Mouse (Mus musculus) heart, embryonic 10.5 days (tissue): ENCODE results near the gene Olfr1048. TPM values are rescaled to one million over a fixed set of nuclear protein-coding genes. Genes with fewer than 3 reads are reported as not detected.
"Not testable (repeated sequence)": the region's sequence is repeated elsewhere in the genome, so short reads cannot be mapped to it uniquely, and the experiment has no call there.

ENCODE experiments used
- DNase-seq: peaks from one replicate; pipeline ENCODE4 v3.0.0-alpha.2; 2017; ENCODE audit warnings: low spot score
- H3K27ac ChIP-seq: fragments of 300-500 bp; sonication (generic); 2 replicates; pipeline ENCODE4 v1.5.1; 2016; ENCODE audit warnings: mild to moderate bottlenecking
- H3K27me3 ChIP-seq: fragments of 300-500 bp; sonication (generic); 2 replicates; pipeline ENCODE4 v1.6.1; 2016; ENCODE audit warnings: mild to moderate bottlenecking; ENCODE audit not compliant: poor library complexity, insufficient read depth, severe bottlenecking
- H3K36me3 ChIP-seq: fragments of 300-500 bp; sonication (generic); 2 replicates; pipeline ENCODE4 v1.6.1; 2016; ENCODE audit warnings: mild to moderate bottlenecking, moderate library complexity
- H3K4me1 ChIP-seq: fragments of 300-500 bp; sonication (generic); 2 replicates; pipeline ENCODE4 v1.6.1; 2016; ENCODE audit warnings: mild to moderate bottlenecking
- H3K4me3 ChIP-seq: fragments of 300-500 bp; sonication (generic); 2 replicates; pipeline ENCODE4 v1.5.1; 2016; ENCODE audit warnings: mild to moderate bottlenecking, moderate library complexity
- H3K9me3 ChIP-seq: fragments of 300-500 bp; sonication (generic); 2 replicates; pipeline ENCODE4 v1.6.1; 2016; ENCODE audit warnings: mild to moderate bottlenecking, moderate library complexity
- WGBS: fragments of 180-500 bp; shearing (Covaris S2); methylation state at CpG from one replicate; pipeline ENCODE4 v1.1.7; 2016; 5-methylcytosine and 5-hydroxymethylcytosine counted together
- polyA plus RNA-seq: library from polyadenylated mRNA; unstranded; fragments of >200 nt; fragmentation: Nextera tagmentation; extraction: Ambion mirVana; gene quantifications from 2 replicates; pipeline ENCODE4 v1.2.1, GENCODE M21; 2016

Gene Olfr1048
- polyA plus RNA-seq: not detected in 2 replicates

DNA sequence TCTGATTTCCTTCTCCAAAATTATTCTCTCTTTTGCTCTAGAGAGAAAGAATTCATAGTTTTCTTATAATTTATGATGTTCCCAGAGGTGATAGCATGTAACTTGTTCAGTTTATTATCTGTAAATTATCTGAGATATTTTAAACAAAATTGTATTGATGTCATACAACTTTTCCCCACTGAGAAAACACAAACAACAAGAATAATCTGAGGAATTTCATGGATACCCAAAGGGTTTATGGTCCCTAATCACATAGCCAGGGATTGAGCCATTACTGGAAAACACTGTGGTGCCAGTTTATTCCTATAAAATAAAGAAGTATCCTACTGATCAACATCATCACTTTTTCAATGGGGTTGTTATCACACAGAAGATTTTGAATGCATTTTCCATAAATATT lies at the start of gene Olfr1048:
Gene Olfr1048 (minus strand): TSS at position 101 of the 400 bp plus-strand sequence.
- no peaks in the 10 kb centered on the region for H3K27me3 ChIP-seq
- no peak within 1 kb of the TSS for H3K27ac ChIP-seq
- DNase-seq: no peak
- H3K36me3 ChIP-seq: no peaks in the 10 kb centered on the region
- no peak within 1 kb of the TSS for H3K4me3 ChIP-seq
- no peaks in the 10 kb centered on the region for H3K9me3 ChIP-seq
- no peaks in the 10 kb centered on the region for H3K4me1 ChIP-seq

DNA sequence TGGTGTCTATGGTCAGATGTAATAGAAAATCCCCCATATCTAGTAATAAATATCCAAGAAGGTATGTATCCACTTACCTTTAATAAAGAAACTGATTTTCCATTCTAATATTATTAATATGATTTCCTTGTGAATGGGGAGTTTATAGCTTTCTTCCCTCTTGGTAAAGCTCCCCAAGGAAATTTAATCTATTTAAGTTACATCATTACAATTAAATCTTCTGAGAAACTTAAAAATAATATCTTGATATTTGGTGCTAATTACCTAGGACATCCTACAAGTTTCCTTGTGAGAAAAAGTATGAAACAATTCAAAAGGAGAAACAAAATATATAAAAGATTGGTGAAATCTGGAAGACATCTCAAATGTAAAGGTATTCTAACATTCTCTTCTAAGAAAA lies 38.9 kb upstream of the Olfr1048 start, which contains the start of gene Olfr1051:
Gene Olfr1051 (minus strand): TSS at position 101 of the 400 bp plus-strand sequence.
- not testable (repeated sequence) for H3K4me3 ChIP-seq, H3K36me3 ChIP-seq, H3K27ac ChIP-seq, H3K27me3 ChIP-seq, DNase-seq, H3K4me1 ChIP-seq, H3K9me3 ChIP-seq

DNA sequence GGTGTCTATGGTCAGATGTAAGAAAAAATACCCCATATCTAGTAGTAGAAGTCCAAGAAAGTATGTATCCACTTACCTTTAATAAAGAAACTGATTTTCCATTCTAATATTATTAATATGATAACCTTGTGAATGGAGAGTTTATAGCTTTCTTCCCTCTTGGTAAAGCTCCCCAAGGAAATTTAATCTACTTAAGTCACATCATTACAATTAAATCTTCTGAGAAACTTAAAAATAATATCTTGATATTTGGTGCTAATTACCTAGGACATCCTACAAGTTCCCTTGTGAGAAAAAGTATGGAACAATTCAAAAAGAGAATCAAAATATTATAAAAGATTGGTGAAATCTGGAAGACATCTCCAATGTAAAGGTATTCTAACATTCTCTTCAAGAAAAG lies 18.1 kb upstream of the Olfr1048 start, which contains the start of gene Olfr1049:
Gene Olfr1049 (minus strand): TSS at position 101 of the 400 bp plus-strand sequence.
- not testable (repeated sequence) for H3K27ac ChIP-seq, H3K4me1 ChIP-seq, H3K9me3 ChIP-seq, H3K27me3 ChIP-seq, H3K4me3 ChIP-seq, H3K36me3 ChIP-seq, DNase-seq

DNA sequence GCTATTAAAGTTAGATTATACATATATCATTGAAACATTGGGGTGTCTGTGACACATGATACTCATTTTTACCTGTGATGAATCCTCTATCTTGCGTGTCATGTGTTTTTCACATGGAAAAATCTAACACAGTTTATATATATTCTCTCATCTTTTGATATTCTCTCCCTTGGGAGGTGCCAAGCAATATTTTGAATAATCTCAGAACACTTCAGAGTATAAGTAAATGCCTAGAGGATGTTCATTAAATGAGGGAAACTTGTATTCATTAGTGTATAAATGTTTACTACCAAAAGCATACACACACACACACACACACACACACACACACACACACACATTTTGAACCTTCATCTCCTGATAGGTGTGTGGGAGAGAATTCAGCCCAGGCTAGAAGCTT lies 8.8 kb downstream of the Olfr1048 start, which contains the start of gene Olfr1047:
Gene Olfr1047 (minus strand): TSS at position 101 of the 400 bp plus-strand sequence.
- Histone ChIP-seq H3K27me3 (no peaks in the 10 kb centered on the region), H3K36me3 (no peaks in the 10 kb centered on the region), H3K4me3 (no peak within 1 kb of the TSS), H3K27ac (no peak within 1 kb of the TSS), H3K4me1 (no peaks in the 10 kb centered on the region), H3K9me3 (no peaks in the 10 kb centered on the region)
- 93% methylated on average over 1 of the region's 1 CpGs for WGBS
- no peak for DNase-seq

DNA sequence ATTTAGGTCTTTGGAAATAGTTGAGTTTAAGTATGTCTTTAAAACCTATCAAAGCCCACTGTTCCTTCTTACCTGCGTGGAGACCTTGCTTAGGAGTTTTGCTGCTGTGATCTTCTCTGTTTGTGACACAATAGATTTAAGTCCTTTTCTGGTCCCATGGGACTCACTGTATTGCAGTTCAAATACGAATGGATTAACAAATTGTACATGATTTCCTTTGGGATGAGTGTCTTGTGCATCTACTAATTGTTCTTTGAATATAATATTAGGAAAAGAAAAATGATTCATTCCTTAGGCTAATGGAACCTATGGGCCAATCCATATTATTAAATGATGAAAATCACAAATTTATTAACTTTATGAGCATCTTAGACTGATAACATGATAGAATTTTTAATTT lies 20.9 kb downstream of the Olfr1048 start, which contains the start of gene Olfr1046:
Gene Olfr1046 (minus strand): TSS at position 101 of the 400 bp plus-strand sequence.
- H3K27ac ChIP-seq: no peak within 1 kb of the TSS
- H3K4me1 ChIP-seq: no peaks in the 10 kb centered on the region
- no peak for DNase-seq
- no peaks in the 10 kb centered on the region for H3K27me3 ChIP-seq
- 75% methylated on average over 2 of the region's 2 CpGs for WGBS
- no peak within 1 kb of the TSS for H3K4me3 ChIP-seq
- no peaks in the 10 kb centered on the region for H3K9me3 ChIP-seq
- no peaks in the 10 kb centered on the region for H3K36me3 ChIP-seq

DNA sequence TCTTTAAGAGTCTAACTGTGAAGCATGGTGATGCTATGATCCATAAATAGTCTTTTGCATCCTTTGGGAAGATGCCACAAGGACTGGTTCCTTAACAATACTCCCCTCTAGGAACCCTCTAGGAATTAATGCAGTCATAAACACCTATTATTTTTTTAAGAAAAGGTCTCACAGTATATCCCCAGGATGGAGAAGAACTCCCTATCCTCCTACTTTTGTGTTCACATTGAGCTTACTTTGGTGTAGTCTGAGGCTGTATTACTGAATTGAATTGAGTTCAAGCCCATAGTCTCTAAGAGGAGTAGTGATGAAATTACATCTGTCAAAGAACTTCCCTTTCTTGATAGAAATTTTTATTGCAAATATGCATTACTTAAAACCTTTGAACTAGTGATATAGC lies 37.2 kb downstream of the Olfr1048 start, which contains the start of gene Olfr1045:
Gene Olfr1045 (minus strand): TSS at position 101 of the 400 bp plus-strand sequence.
- Histone ChIP-seq H3K4me3 (no peak within 1 kb of the TSS), H3K4me1 (no peaks in the 10 kb centered on the region), H3K27me3 (no peaks in the 10 kb centered on the region), H3K9me3 (no peaks in the 10 kb centered on the region), H3K36me3 (no peaks in the 10 kb centered on the region), H3K27ac (no peak within 1 kb of the TSS)
- no peak for DNase-seq

DNA sequence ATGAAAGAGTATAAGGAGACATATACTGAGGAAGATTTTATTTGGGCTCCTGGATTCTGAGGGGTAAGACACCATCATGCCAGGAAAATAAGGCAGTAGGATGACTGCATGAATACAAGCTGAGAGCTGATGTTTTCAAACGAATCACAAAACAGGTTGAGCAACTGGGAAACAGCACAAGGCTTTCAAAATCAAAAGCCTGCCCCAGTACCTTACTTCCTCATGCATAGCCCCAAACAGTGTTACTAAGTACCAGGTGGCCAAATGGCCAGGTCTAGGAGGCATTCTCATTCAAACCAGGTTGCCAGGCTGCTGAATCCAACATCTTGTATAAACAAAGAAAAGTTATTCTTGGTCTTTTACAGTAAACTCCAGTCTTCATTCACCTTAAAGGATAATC lies 44.2 kb downstream of the Olfr1048 start:
- Histone ChIP-seq H3K27me3 (no peaks in the 10 kb centered on the region), H3K4me3 (no peak overlapping the region), H3K36me3 (no peaks in the 10 kb centered on the region), H3K4me1 (no peaks in the 10 kb centered on the region), H3K27ac (no peak overlapping the region), H3K9me3 (no peaks in the 10 kb centered on the region)
- no peak for DNase-seq
- WGBS: 53% methylated on average over 1 of the region's 1 CpGs

DNA sequence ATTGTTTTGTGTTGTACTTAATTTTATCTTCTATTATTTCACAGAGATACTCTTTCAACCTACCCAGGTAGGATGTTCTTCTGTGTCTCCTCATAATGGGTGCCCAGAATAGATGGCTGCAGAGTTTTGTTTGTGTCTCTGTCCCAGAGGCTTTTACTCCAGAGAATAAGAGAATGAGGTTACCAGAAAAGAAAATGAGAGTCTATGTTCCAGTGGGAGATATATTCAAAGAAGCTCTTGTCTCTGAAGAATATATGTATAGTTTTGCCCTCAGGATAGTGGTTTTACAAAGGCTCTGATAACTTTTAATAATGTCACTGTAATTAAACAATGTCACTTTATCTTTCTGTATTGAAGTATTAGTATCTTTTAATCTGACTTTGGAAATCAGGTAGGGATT lies 54.5 kb downstream of the Olfr1048 start, which contains the start of gene Olfr52:
Gene Olfr52 (minus strand): TSS at position 101 of the 400 bp plus-strand sequence.
- H3K4me1 ChIP-seq: no peaks in the 10 kb centered on the region
- H3K4me3 ChIP-seq: no peak within 1 kb of the TSS
- no peak for DNase-seq
- H3K36me3 ChIP-seq: no peaks in the 10 kb centered on the region
- no peaks in the 10 kb centered on the region for H3K9me3 ChIP-seq
- H3K27me3 ChIP-seq: no peaks in the 10 kb centered on the region
- no peak within 1 kb of the TSS for H3K27ac ChIP-seq

Other genes with a start within 250 kb of the Olfr1048 start
- not detected in 2 replicates for gene Olfr1031, start 250.0 kb downstream of the Olfr1048 start, polyA plus RNA-seq
- not detected in 2 replicates for gene Olfr1032, start 234.7 kb downstream of the Olfr1048 start, polyA plus RNA-seq
- 0.21 TPM in 1 of 2 replicates, not detected in the other for gene Olfr1033, start 219.7 kb downstream of the Olfr1048 start, polyA plus RNA-seq
- not detected in 2 replicates for gene Olfr1034, start 194.4 kb downstream of the Olfr1048 start, polyA plus RNA-seq
- gene Olfr1036, start 166.3 kb downstream of the Olfr1048 start, polyA plus RNA-seq: not detected in 2 replicates
- gene Olfr1037, start 152.9 kb downstream of the Olfr1048 start, polyA plus RNA-seq: not detected in 2 replicates
- gene Olfr1039, start 104.4 kb downstream of the Olfr1048 start, polyA plus RNA-seq: not detected in 2 replicates
- gene Olfr1040, start 93.6 kb downstream of the Olfr1048 start, polyA plus RNA-seq: not detected in 2 replicates
- gene Olfr1042, start 78.5 kb downstream of the Olfr1048 start, polyA plus RNA-seq: not detected in 2 replicates
- gene Olfr1043, start 72.8 kb downstream of the Olfr1048 start, polyA plus RNA-seq: not detected in 2 replicates
- not detected in 2 replicates for gene Olfr1044, start 62.5 kb downstream of the Olfr1048 start, polyA plus RNA-seq
- gene Olfr52, start 54.6 kb downstream of the Olfr1048 start, polyA plus RNA-seq: not detected in 2 replicates
- not detected in 2 replicates for gene Olfr1045, start 37.3 kb downstream of the Olfr1048 start, polyA plus RNA-seq
- gene Olfr1046, start 21.0 kb downstream of the Olfr1048 start, polyA plus RNA-seq: not detected in 2 replicates
- gene Olfr1047, start 8.9 kb downstream of the Olfr1048 start, polyA plus RNA-seq: not detected in 2 replicates
- not detected in 2 replicates for gene Olfr1049, start 18.0 kb upstream of the Olfr1048 start, polyA plus RNA-seq
- not detected in 2 replicates for gene Olfr1051, start 38.8 kb upstream of the Olfr1048 start, polyA plus RNA-seq
- gene Olfr1052, start 52.2 kb upstream of the Olfr1048 start, polyA plus RNA-seq: not detected in 2 replicates
- not detected in 2 replicates for gene Olfr1053, start 75.0 kb upstream of the Olfr1048 start, polyA plus RNA-seq
- not detected in 2 replicates for gene Olfr1054, start 95.1 kb upstream of the Olfr1048 start, polyA plus RNA-seq
- gene Olfr1055, start 110.0 kb upstream of the Olfr1048 start, polyA plus RNA-seq: not detected in 2 replicates
- not detected in 2 replicates for gene Olfr1056, start 122.2 kb upstream of the Olfr1048 start, polyA plus RNA-seq
- gene Olfr1057, start 138.1 kb upstream of the Olfr1048 start, polyA plus RNA-seq: not detected in 2 replicates
- gene Olfr1058, start 148.3 kb upstream of the Olfr1048 start, polyA plus RNA-seq: not detected in 2 replicates
- not detected in 2 replicates for gene Olfr1061, start 173.8 kb upstream of the Olfr1048 start, polyA plus RNA-seq
- gene Olfr1062, start 186.5 kb upstream of the Olfr1048 start, polyA plus RNA-seq: not detected in 2 replicates
- gene Olfr1065, start 210.3 kb upstream of the Olfr1048 start, polyA plus RNA-seq: not detected in 2 replicates
- not detected in 2 replicates for gene Olfr1066, start 216.0 kb upstream of the Olfr1048 start, polyA plus RNA-seq
- gene Olfr228, start 247.1 kb upstream of the Olfr1048 start, polyA plus RNA-seq: not detected in 2 replicates